Mouse (Mus musculus): Measurements from ENCODE around the gene Spag9. TPM values are rescaled to one million over a fixed set of nuclear protein-coding genes. Genes with fewer than 3 reads are reported as not detected.

The Spag9 gene
- total and polyA plus RNA-seq, 3 experiments: 23.9 to 155 (median 131) TPM

- no peak overlapping the region for H3K9ac ChIP-seq (ENCODE audit: low read depth, low read length)
- 79% methylated on average over 5 of the region's 5 CpGs for WGBS
- TF ChIP-seq EP300 (IDR thresholded peaks at IDR 0.05; ENCODE audit: insufficient read depth, low read depth, low read length) (0 out of 2 replicates have a peak, but pooled peaks have one; percentile 64), POLR2A (IDR thresholded peaks at IDR 0.05; ENCODE audit: insufficient read depth, low read depth, low read length) (no peak), CTCF (IDR thresholded peaks at IDR 0.05) (no peak)
- H3K4me3 ChIP-seq: no peak overlapping the region
- no peaks in the 10 kb centered on the region for H3K27me3 ChIP-seq (ENCODE audit: control insufficient read depth, insufficient read depth, low read length)
- H3K4me1 ChIP-seq (ENCODE audit: control insufficient read depth, insufficient read depth, low read length): no peaks in the 10 kb centered on the region
- no peak for DNase-seq
- H3K79me2 ChIP-seq (replicated peaks; ENCODE audit: control insufficient read depth, insufficient read depth, low read length): no peaks in the 10 kb centered on the region
- H3K36me3 ChIP-seq (ENCODE audit: control insufficient read depth, insufficient read depth, low read length): no peaks in the 10 kb centered on the region
- intact Hi-C loops (cut with DNase I): no loop called here
- H3K27ac ChIP-seq: no peak overlapping the region
Observed at GRCm38 (mm10) chr11:94171691-94172090, 175.8 kb downstream of the Spag9 start.

GRCm38 (mm10) chr11:94172186-94172585 is 176.3 kb downstream of the Spag9 start:
- WGBS: 78% methylated on average over 9 of the region's 9 CpGs
- TF ChIP-seq CTCF (IDR thresholded peaks at IDR 0.05): no peak
- no peak for TF ChIP-seq EP300 (IDR thresholded peaks at IDR 0.05; ENCODE audit: insufficient read depth, low read depth, low read length)
- no peak for TF ChIP-seq POLR2A (IDR thresholded peaks at IDR 0.05; ENCODE audit: insufficient read depth, low read depth, low read length)
- no peaks in the 10 kb centered on the region for H3K27me3 ChIP-seq (ENCODE audit: control insufficient read depth, insufficient read depth, low read length)
- no peaks in the 10 kb centered on the region for H3K4me1 ChIP-seq (ENCODE audit: control insufficient read depth, insufficient read depth, low read length)
- no peak overlapping the region for H3K27ac ChIP-seq
- no peak overlapping the region for H3K9ac ChIP-seq (ENCODE audit: low read depth, low read length)
- H3K4me3 ChIP-seq: no peak overlapping the region
- no peak for DNase-seq
- intact Hi-C loops (cut with DNase I): no loop called here
- H3K79me2 ChIP-seq (replicated peaks; ENCODE audit: control insufficient read depth, insufficient read depth, low read length): no peaks in the 10 kb centered on the region
- H3K36me3 ChIP-seq (ENCODE audit: control insufficient read depth, insufficient read depth, low read length): no peaks in the 10 kb centered on the region

GRCm38 (mm10) chr11:94173726-94174146 is 177.8 kb downstream of the Spag9 start:
- H3K27me3 ChIP-seq (ENCODE audit: control insufficient read depth, insufficient read depth, low read length): no peaks in the 10 kb centered on the region
- no peak for DNase-seq
- 43% methylated on average over 4 of the region's 4 CpGs for WGBS
- H3K36me3 ChIP-seq (ENCODE audit: control insufficient read depth, insufficient read depth, low read length): no peaks in the 10 kb centered on the region
- no peak overlapping the region for H3K9ac ChIP-seq (ENCODE audit: low read depth, low read length)
- no peaks in the 10 kb centered on the region for H3K79me2 ChIP-seq (replicated peaks; ENCODE audit: control insufficient read depth, insufficient read depth, low read length)
- TF ChIP-seq CTCF (IDR thresholded peaks at IDR 0.05) (no peak), EP300 (IDR thresholded peaks at IDR 0.05; ENCODE audit: insufficient read depth, low read depth, low read length) (no peak), POLR2A (IDR thresholded peaks at IDR 0.05; ENCODE audit: insufficient read depth, low read depth, low read length) (no peak)
- H3K27ac ChIP-seq: no peak overlapping the region
- H3K4me3 ChIP-seq: no peak overlapping the region
- intact Hi-C loops (cut with DNase I): no loop called here
- H3K4me1 ChIP-seq (ENCODE audit: control insufficient read depth, insufficient read depth, low read length): no peaks in the 10 kb centered on the region

DNA sequence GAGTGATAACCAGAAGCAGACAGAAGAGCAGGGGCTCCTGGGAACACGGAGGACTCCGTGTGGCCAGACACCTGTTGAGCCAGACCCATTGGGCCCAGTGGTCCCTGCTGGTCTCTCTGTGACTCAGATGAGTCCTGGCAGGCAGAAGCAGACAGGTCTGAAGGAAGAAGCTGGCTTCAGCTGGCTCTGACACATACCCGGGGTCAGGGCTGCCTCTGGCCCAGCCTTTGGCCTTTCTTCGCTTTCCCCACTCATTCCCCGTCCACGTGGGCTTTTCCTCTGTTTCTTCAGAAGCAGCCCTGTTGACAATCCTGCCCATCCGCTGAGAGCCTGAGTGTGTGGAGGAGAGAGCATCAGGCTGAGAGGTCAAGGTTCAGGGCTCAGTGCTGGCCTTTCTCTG is 179.4 kb downstream of the Spag9 start:
- TF ChIP-seq CTCF (IDR thresholded peaks at IDR 0.05) (no peak), EP300 (IDR thresholded peaks at IDR 0.05; ENCODE audit: insufficient read depth, low read depth, low read length) (no peak), POLR2A (IDR thresholded peaks at IDR 0.05; ENCODE audit: insufficient read depth, low read depth, low read length) (no peak)
- 78% methylated on average over 7 of the region's 7 CpGs for WGBS
- Histone ChIP-seq H3K4me1 (ENCODE audit: control insufficient read depth, insufficient read depth, low read length) (no peaks in the 10 kb centered on the region), H3K79me2 (replicated peaks; ENCODE audit: control insufficient read depth, insufficient read depth, low read length) (no peaks in the 10 kb centered on the region), H3K4me3 (no peak overlapping the region), H3K27ac (no peak overlapping the region), H3K27me3 (ENCODE audit: control insufficient read depth, insufficient read depth, low read length) (no peaks in the 10 kb centered on the region), H3K36me3 (ENCODE audit: control insufficient read depth, insufficient read depth, low read length) (no peaks in the 10 kb centered on the region), H3K9ac (ENCODE audit: low read depth, low read length) (no peak overlapping the region)
- intact Hi-C loops (cut with DNase I): no loop called here
- DNase-seq: no peak

Other genes with a start within 250 kb of the Spag9 start
- gene Utp18, start 110.3 kb upstream of the Spag9 start, total RNA-seq (2021): 10 to 100 TPM in 1 of 2 experiments, 1 to 10 TPM in 1; 9.9 to 11.3 TPM
- gene Utp18, start 110.3 kb upstream of the Spag9 start, polyA plus RNA-seq (2012; rRNA removed): 2.9 and 3.4 TPM in 2 replicates
- gene Mbtd1, start 110.2 kb upstream of the Spag9 start, total RNA-seq (2021): 10 to 100 TPM; 10.8 to 12.3 TPM
- 3.0 and 4.6 TPM in 2 replicates for gene Mbtd1, start 110.2 kb upstream of the Spag9 start, polyA plus RNA-seq (2012; rRNA removed)
- 1,000 to 10,000 TPM in 1 of 2 experiments, 100 to 1,000 TPM in 1; 935 to 1,129 TPM for gene Nme2, start 39.8 kb upstream of the Spag9 start, total RNA-seq (2021)
- 469 and 474 TPM in 2 replicates for gene Nme2, start 39.8 kb upstream of the Spag9 start, polyA plus RNA-seq (2012; rRNA removed)
- gene Gm20390, start 27.8 kb upstream of the Spag9 start, total RNA-seq (2021): 10 to 100 TPM in 1 of 2 experiments, 1 to 10 TPM in 1; 7.4 to 11.4 TPM
- 10.5 and 11.1 TPM in 2 replicates for gene Gm20390, start 27.8 kb upstream of the Spag9 start, polyA plus RNA-seq (2012; rRNA removed)
- 10 to 100 TPM; 13.9 to 19.7 TPM for gene Nme1, start 27.6 kb upstream of the Spag9 start, total RNA-seq (2021)
- 32.4 and 35.2 TPM in 2 replicates for gene Nme1, start 27.6 kb upstream of the Spag9 start, polyA plus RNA-seq (2012; rRNA removed)
- gene Tob1, start 215.4 kb downstream of the Spag9 start, total RNA-seq (2021): 10 to 100 TPM; 47.6 to 55.1 TPM
- 29.0 and 33.1 TPM in 2 replicates for gene Tob1, start 215.4 kb downstream of the Spag9 start, polyA plus RNA-seq (2012; rRNA removed)
- 1 to 10 TPM; 4.3 to 6.3 TPM for gene Wfikkn2, start 249.9 kb downstream of the Spag9 start, total RNA-seq (2021)
- 4.5 and 4.6 TPM in 2 replicates for gene Wfikkn2, start 249.9 kb downstream of the Spag9 start, polyA plus RNA-seq (2012; rRNA removed)

All from heart, adult 2 months (tissue).